Mouse (Mus musculus) ZHBTc4 (cell line): ENCODE data around the gene Rab25.

Experiments
- DNase-seq: peaks from one replicate; pipeline ENCODE4 v3.0.0-alpha.2; 2011; ENCODE audit warnings: low read depth, low spot score

Rab25 gene

GRCm38 (mm10) chr3:88567892-88568291 is 19.8 kb upstream of the Rab25 start:
- peak; percentile 82 for DNase-seq

GRCm38 (mm10) chr3:88566536-88567061 is 18.5 kb upstream of the Rab25 start:
- DNase-seq, result no peak

GRCm38 (mm10) chr3:88566116-88566515 is 18.0 kb upstream of the Rab25 start:
- DNase-seq, result no peak

GRCm38 (mm10) chr3:88563966-88564365 is 15.9 kb upstream of the Rab25 start:
- no peak for DNase-seq

- DNase-seq, result no peak
These were observed 15.3 kb upstream of the Rab25 start for GRCm38 (mm10) chr3:88563442-88563841.

GRCm38 (mm10) chr3:88561989-88562388 is 13.9 kb upstream of the Rab25 start:
- peak; percentile 80 for DNase-seq

- DNase-seq, result no peak
These were observed 11.5 kb upstream of the Rab25 start for GRCm38 (mm10) chr3:88559596-88559995.

GRCm38 (mm10) chr3:88556616-88557015 is 8.5 kb upstream of the Rab25 start:
- DNase-seq, result no peak

- no peak for DNase-seq
These were observed 7.6 kb upstream of the Rab25 start for GRCm38 (mm10) chr3:88555731-88556130.

GRCm38 (mm10) chr3:88555069-88555605 is 7.0 kb upstream of the Rab25 start:
- no peak for DNase-seq

GRCm38 (mm10) chr3:88553880-88554586 is 5.9 kb upstream of the Rab25 start:
- DNase-seq, result peak; percentile 69

- peak; percentile 96 for DNase-seq
These were observed 5.4 kb upstream of the Rab25 start, which contains the start of gene Ubqln4 for GRCm38 (mm10) chr3:88553525-88553879. TSS of gene Ubqln4 (plus strand) at chr3:88553758.

GRCm38 (mm10) chr3:88552676-88553524 is 4.8 kb upstream of the Rab25 start, which contains the start of gene Lamtor2:
TSS of gene Lamtor2 (minus strand) at chr3:88553074.
- DNase-seq, result peak; percentile 99

GRCm38 (mm10) chr3:88552082-88552645 is 4.1 kb upstream of the Rab25 start:
- DNase-seq, result no peak

GRCm38 (mm10) chr3:88551586-88551985 is 3.5 kb upstream of the Rab25 start:
- no peak for DNase-seq

- DNase-seq, result no peak
These were observed 1.3 kb downstream of the Rab25 start for GRCm38 (mm10) chr3:88546674-88547418.

- no peak for DNase-seq
These were observed 3.0 kb downstream of the Rab25 start for GRCm38 (mm10) chr3:88544955-88545591.

GRCm38 (mm10) chr3:88544514-88544913 is 3.6 kb downstream of the Rab25 start:
- peak; percentile 65 for DNase-seq

GRCm38 (mm10) chr3:88543651-88544410 is 4.3 kb downstream of the Rab25 start:
- DNase-seq, result no peak

- no peak for DNase-seq
These were observed 4.9 kb downstream of the Rab25 start for GRCm38 (mm10) chr3:88543174-88543573.
